Mouse (Mus musculus) hindbrain, embryonic 10.5 days (tissue): ENCODE results near the gene 1110008L16Rik. TPM values are rescaled to one million over a fixed set of nuclear protein-coding genes. Genes with fewer than 3 reads are reported as not detected.
"Not testable (repeated sequence)": the region's sequence is repeated elsewhere in the genome, so short reads cannot be mapped to it uniquely, and the experiment has no call there.

Source experiments
- DNase-seq: peaks from one replicate; pipeline ENCODE4 v3.0.0-alpha.2; 2017; ENCODE audit warnings: low spot score
- H3K27ac ChIP-seq: fragments of 300-500 bp; sonication (generic); 2 replicates; pipeline ENCODE4 v1.5.1; 2016; ENCODE audit warnings: mild to moderate bottlenecking, moderate library complexity
- H3K27me3 ChIP-seq: fragments of 300-500 bp; sonication (generic); 2 replicates; pipeline ENCODE4 v1.6.1; 2016; ENCODE audit warnings: mild to moderate bottlenecking; ENCODE audit not compliant: poor library complexity, insufficient read depth, severe bottlenecking
- H3K36me3 ChIP-seq: fragments of 300-500 bp; sonication (generic); 2 replicates; pipeline ENCODE4 v1.6.1; 2016; ENCODE audit warnings: mild to moderate bottlenecking, moderate library complexity
- H3K4me1 ChIP-seq: fragments of 300-500 bp; sonication (generic); replicated peaks from 2 replicates; pipeline ENCODE4 v1.6.1; 2016; ENCODE audit warnings: mild to moderate bottlenecking
- H3K4me3 ChIP-seq: fragments of 300-500 bp; sonication (generic); 2 replicates; pipeline ENCODE4 v1.5.1; 2016; ENCODE audit warnings: mild to moderate bottlenecking, moderate library complexity
- H3K9me3 ChIP-seq: fragments of 300-500 bp; sonication (generic); 2 replicates; pipeline ENCODE4 v1.6.1; 2016; ENCODE audit warnings: mild to moderate bottlenecking, moderate library complexity
- WGBS: fragments of 180-500 bp; shearing (Covaris S2); methylation state at CpG from one replicate; pipeline ENCODE4 v1.1.7; 2016; 5-methylcytosine and 5-hydroxymethylcytosine counted together
- polyA plus RNA-seq: library from polyadenylated mRNA; unstranded; fragments of >200 nt; fragmentation: Nextera tagmentation; extraction: Ambion mirVana; gene quantifications from 2 replicates; pipeline ENCODE4 v1.2.1, GENCODE M21; 2016

1110008L16Rik gene
- polyA plus RNA-seq, 1 experiment from 2014 or later = 15.7 TPM

GRCm38 (mm10) chr12:55387788-55388465, 88.5 kb downstream of the 1110008L16Rik start:
- DNase-seq = no peak
- Histone ChIP-seq H3K4me3 (no peak overlapping the region), H3K27me3 (no peaks in the 10 kb centered on the region), H3K36me3 (no peaks in the 10 kb centered on the region), H3K9me3 (no peaks in the 10 kb centered on the region), H3K27ac (peak overlapping the region; percentile 5; the same call in 1 of the 2 replicates), H3K4me1 (peaks cover 21% of the 10 kb centered on the region; the same call in 1 of the 2 replicates)
- WGBS = 79% methylated on average over 11 of the region's 11 CpGs

DNA sequence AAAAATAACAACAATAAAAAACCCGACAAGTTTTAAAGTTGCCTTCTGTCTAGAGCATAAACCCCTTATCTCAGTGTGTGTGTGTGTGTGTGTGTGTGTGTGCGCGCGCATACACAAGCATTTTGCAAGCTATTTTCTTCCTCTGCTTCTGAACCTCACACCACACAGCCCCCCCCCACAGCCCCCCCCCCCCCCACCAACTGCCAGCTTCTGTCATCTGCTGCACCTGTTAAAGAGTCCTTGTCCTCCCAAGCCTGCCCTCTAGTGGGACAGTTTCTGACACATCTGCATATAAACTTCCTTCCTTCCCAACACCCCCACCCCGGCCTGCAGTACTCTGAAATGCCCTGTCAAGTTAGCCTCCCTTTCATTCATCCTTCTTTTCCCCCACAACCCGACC, 89.1 kb downstream of the 1110008L16Rik start:
- 66% methylated on average over 6 of the region's 6 CpGs for WGBS
- Histone ChIP-seq H3K4me1 (peaks cover 21% of the 10 kb centered on the region; the same call in 1 of the 2 replicates), H3K9me3 (no peaks in the 10 kb centered on the region), H3K27ac (peak overlapping the region; percentile 5; the same call in 1 of the 2 replicates), H3K36me3 (no peaks in the 10 kb centered on the region), H3K4me3 (no peak overlapping the region), H3K27me3 (no peaks in the 10 kb centered on the region)
- no peak for DNase-seq

GRCm38 (mm10) chr12:55389132-55390081, 90.0 kb downstream of the 1110008L16Rik start:
- no peak overlapping the region for H3K27ac ChIP-seq
- H3K27me3 ChIP-seq = no peaks in the 10 kb centered on the region
- H3K4me1 ChIP-seq = peaks cover 21% of the 10 kb centered on the region; the same call in 1 of the 2 replicates
- H3K36me3 ChIP-seq = no peaks in the 10 kb centered on the region
- no peak for DNase-seq
- WGBS = 75% methylated on average over 17 of the region's 17 CpGs
- H3K4me3 ChIP-seq = no peak overlapping the region
- no peaks in the 10 kb centered on the region for H3K9me3 ChIP-seq

GRCm38 (mm10) chr12:55392120-55392519, 92.7 kb downstream of the 1110008L16Rik start:
- DNase-seq = no peak
- H3K4me1 ChIP-seq = 0 out of 2 replicates have a peak, but pooled peaks cover 5% of the 10 kb centered on the region
- no peaks in the 10 kb centered on the region for H3K27me3 ChIP-seq
- no peaks in the 10 kb centered on the region for H3K36me3 ChIP-seq
- no peaks in the 10 kb centered on the region for H3K9me3 ChIP-seq
- no peak overlapping the region for H3K4me3 ChIP-seq
- H3K27ac ChIP-seq = no peak overlapping the region

DNA sequence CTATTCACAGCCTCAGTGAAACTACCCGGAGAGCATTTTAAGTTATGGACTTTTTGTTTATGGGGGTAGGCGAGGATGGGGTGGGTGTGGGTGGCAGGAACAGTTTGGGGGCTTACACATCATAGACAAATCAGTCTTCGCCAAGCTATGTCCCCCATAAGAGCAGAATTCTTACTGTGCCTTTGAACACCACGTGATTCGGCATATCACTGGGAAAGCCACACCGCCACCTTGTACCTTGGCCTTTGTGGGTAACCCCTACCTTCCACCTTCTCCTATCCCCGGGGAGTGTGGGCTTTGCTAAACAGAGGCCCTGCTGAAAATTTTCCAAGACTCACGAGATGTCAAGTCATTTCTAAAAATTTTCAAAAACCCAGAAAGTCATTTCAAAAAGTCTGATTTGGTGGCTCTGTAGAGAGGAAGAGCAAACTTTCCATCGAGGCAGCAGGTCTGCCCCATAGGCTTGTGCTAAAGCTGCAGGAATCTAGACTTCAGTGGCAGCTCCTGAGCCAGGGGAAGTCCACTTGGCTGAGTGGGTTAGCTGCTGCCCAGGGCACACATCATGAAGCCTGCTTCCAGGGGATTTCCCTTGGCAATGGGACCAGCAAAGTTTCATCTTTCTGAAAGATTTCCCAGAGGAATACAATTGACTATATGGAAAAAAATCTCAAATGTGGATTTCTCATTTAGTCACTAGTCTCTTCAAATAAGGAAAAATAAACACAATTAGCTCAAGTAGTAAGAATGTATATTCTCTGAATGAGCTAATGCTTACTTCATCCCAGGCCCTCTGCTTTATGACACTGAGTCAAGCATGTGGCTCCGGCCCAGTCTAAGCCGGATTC, 93.6 kb downstream of the 1110008L16Rik start:
- no peak overlapping the region for H3K4me3 ChIP-seq
- no peak overlapping the region for H3K27ac ChIP-seq
- no peaks in the 10 kb centered on the region for H3K36me3 ChIP-seq
- 89% methylated on average over 11 of the region's 11 CpGs for WGBS
- no peaks in the 10 kb centered on the region for H3K27me3 ChIP-seq
- H3K9me3 ChIP-seq = no peaks in the 10 kb centered on the region
- no peak for DNase-seq
- peaks cover 10% of the 10 kb centered on the region for H3K4me1 ChIP-seq

DNA sequence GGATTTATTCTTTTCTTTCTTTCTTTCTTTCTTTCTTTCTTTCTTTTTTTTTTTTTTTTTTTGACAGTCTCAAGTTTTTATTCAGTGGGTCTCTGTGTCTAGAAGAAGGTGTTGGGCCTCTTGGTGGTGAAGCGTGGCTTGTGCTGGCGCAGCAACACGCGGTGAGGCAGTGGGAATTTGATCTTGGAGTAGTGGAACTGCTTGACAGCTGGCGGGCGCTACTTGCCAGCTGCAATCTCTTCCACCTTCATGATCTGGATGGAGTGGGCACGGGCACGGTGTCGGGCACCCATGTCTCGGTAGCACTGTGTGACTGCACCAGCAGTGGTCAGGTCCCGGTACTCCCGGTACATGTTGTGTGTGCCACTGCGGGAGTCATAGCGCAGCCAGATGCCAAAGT, 96.2 kb downstream of the 1110008L16Rik start:
- not testable (repeated sequence) for H3K9me3 ChIP-seq, H3K4me3 ChIP-seq, DNase-seq, H3K27ac ChIP-seq, H3K27me3 ChIP-seq, H3K36me3 ChIP-seq
- peaks cover 20% of the 10 kb centered on the region for H3K4me1 ChIP-seq
- WGBS = 90% methylated on average over 14 of the region's 14 CpGs

DNA sequence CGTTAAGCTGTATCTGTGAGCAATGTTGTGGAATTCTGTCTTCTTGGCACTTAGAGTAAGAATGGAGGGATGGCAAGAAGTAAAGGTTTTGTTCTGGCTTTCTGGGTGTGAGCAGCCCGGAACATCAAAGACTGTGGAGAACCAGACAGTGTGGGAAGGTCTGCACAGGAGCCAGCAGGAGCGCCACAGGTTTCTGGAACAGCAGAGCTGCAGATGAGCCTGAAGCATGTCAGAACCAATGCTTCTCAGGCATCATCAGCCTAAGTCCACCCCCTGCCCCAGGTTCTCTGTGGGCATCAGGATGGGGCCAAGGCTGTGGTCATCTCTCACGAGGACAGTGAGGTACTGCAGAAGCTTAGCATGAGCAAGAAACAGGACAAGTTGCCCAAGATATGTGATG, 97.2 kb downstream of the 1110008L16Rik start:
- no peaks in the 10 kb centered on the region for H3K9me3 ChIP-seq
- H3K4me3 ChIP-seq = no peak overlapping the region
- no peak overlapping the region for H3K27ac ChIP-seq
- DNase-seq = no peak
- H3K36me3 ChIP-seq = peaks cover 6% of the 10 kb centered on the region
- no peaks in the 10 kb centered on the region for H3K27me3 ChIP-seq
- 95% methylated on average over 4 of the region's 4 CpGs for WGBS
- peaks cover 21% of the 10 kb centered on the region for H3K4me1 ChIP-seq

DNA sequence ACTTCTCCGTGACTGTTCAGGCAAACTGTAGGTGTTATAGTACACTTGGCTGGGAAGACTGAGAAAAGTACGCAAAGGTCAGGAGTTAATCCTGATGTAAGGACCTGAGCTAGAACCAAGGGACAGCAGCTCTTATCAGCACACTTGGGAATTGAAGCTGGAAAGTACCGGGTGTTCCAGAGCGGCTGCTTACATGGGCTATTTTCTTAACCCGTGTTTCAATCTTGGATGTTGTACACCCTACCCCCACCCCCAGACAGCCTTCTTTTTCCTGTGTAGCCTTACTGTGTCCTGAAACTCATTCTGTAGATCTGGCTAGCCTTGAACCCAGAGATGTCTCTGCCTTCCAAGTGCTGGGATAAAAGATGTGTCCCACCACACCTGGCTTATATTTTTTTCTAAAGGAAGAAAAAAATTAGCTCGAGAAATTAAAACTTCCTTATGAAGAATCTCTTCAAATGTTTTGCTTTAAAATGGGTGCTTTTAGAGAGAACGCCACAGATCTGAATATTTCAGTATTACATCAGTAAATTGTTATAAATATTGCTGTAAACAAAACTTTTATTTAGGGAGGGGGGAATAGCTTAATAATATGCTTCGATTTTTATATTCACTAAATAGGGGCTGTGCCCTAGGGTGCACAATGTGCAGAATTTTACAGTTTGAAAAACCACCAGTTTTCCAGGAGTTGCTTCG, 98.3 kb downstream of the 1110008L16Rik start:
- H3K27ac ChIP-seq = peak overlapping the region; percentile 94
- peaks cover 15% of the 10 kb centered on the region for H3K36me3 ChIP-seq
- no peak for DNase-seq
- WGBS = 76% methylated on average over 9 of the region's 9 CpGs
- no peaks in the 10 kb centered on the region for H3K27me3 ChIP-seq
- peaks cover 21% of the 10 kb centered on the region for H3K4me1 ChIP-seq
- H3K4me3 ChIP-seq = peak overlapping the region; percentile 95
- H3K9me3 ChIP-seq = no peaks in the 10 kb centered on the region

DNA sequence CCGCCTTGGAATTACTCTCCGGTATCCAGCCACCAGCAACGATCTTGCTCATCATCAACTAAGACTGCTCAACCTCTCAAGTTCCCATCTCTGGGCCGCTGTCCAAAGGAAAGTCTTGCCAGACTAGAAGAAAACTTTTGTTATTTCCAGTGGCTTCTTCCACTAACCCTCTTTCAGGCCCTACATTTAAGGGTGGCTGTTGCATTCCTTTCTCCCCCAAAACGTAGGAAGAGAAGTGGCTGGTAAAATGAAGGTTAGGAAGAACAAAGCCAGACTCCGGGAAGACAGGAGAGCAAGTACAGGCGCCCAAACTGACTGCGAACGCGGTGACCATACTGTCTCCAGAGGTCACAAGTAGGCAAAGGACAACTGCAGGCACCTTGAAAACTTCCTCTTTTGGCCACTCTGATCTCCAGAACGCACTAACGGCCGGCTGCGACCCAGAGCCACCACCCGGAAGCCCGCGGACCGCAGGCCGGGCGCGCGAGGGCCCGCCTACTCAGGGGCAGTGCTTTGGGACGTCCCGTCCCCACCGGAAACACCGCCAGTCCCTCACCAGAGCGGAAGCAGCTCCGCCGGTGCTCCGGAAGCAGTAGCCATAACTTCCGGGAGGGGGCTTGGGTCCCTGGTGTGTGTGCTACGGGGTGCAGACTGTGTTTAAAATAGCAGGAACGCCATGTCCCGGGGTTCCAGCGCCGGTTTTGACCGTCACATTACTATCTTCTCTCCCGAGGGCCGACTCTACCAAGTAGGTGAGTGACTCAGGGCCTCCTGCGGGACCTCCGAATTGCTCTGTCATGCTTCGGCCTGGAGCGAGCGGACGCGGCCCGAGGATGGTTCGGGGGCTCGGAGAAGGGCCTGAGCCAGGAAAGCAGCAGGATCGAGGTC, 99.1 kb downstream of the 1110008L16Rik start:
- Histone ChIP-seq H3K27ac (peak overlapping the region; percentile 94), H3K4me3 (peak overlapping the region; percentile 95), H3K36me3 (peaks cover 22% of the 10 kb centered on the region), H3K9me3 (no peaks in the 10 kb centered on the region), H3K4me1 (peaks cover 21% of the 10 kb centered on the region), H3K27me3 (no peaks in the 10 kb centered on the region)
- DNase-seq = peak; percentile 96
- 1% methylated on average over 51 of the region's 51 CpGs for WGBS

DNA sequence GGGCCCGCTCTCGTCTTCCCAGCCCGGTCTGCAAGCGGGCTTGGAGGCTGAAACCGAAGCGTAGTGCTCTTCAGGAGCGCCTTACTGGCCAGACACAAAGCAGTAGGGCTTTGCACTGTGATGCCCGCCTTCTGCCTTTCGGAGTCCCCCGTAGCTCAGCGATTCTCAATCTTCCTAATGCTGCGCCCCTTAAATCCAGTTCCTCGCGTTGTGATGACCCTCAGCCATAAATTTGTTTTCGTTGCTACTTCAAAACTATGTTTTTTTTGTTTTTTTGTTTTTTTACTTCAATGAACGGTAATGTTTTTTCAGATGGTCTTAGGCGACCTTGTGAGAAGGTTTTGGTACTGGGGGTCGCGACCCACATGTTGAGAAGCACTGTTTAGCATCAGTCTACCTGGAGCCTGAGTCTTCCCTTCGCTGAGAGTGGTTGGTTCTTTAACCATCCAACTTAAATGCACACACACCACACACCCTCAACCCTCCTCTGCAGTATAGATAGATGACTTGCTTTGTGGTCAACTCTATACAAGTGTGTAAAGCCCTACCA, 99.8 kb downstream of the 1110008L16Rik start:
- peak overlapping the region; percentile 94 for H3K27ac ChIP-seq
- H3K36me3 ChIP-seq = peaks cover 28% of the 10 kb centered on the region
- H3K27me3 ChIP-seq = no peaks in the 10 kb centered on the region
- peaks cover 21% of the 10 kb centered on the region for H3K4me1 ChIP-seq
- 2% methylated on average over 20 of the region's 20 CpGs for WGBS
- no peak for DNase-seq
- peak overlapping the region; percentile 95 for H3K4me3 ChIP-seq
- no peaks in the 10 kb centered on the region for H3K9me3 ChIP-seq

DNA sequence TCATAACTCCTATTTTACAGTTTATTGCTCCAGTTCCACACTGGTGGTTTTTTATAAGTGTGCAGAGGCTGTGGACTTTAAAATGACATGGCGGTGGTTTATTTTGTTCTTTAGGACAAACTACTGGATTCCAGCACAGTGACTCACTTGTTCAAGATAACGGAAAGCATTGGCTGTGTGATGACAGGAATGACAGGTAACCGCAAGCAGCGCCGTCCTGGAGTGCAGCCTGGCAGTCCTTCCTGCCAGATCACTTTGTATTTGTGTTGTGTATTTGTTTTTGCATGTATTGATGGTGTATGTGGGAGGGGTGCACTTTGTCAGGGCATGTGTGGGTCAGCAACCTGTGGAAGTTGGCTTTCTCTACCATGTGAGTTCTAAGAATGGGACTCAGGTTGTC, 108.5 kb downstream of the 1110008L16Rik start:
- 94% methylated on average over 5 of the region's 5 CpGs for WGBS
- no peak overlapping the region for H3K4me3 ChIP-seq
- H3K36me3 ChIP-seq = peaks cover 76% of the 10 kb centered on the region
- H3K9me3 ChIP-seq = no peaks in the 10 kb centered on the region
- no peak for DNase-seq
- no peaks in the 10 kb centered on the region for H3K4me1 ChIP-seq
- no peaks in the 10 kb centered on the region for H3K27me3 ChIP-seq
- H3K27ac ChIP-seq = no peak overlapping the region
